Mouse (Mus musculus) kidney, adult 9 months (tissue): Measurements from ENCODE around the gene Lgals1.
"Not testable (repeated sequence)": the region's sequence is repeated elsewhere in the genome, so short reads cannot be mapped to it uniquely, and the experiment has no call there.

Experiments used
- DNase-seq: peaks from one replicate; pipeline ENCODE4 v3.0.0; 2022

Lgals1 gene

GRCm38 (mm10) chr15:78926021-78926919 lies at the start of gene Lgals1:
Gene Lgals1 (plus strand): TSS chr15:78926725.
- peak; percentile 96 for DNase-seq

GRCm38 (mm10) chr15:78876991-78877809 lies 49.3 kb upstream of the Lgals1 start, which contains the start of gene Gga1:
Gene Gga1 (plus strand): TSS chr15:78877190.
- DNase-seq, result peak; percentile 98

GRCm38 (mm10) chr15:78877810-78878390 lies 48.6 kb upstream of the Lgals1 start:
- DNase-seq, result peak; percentile 59

DNA sequence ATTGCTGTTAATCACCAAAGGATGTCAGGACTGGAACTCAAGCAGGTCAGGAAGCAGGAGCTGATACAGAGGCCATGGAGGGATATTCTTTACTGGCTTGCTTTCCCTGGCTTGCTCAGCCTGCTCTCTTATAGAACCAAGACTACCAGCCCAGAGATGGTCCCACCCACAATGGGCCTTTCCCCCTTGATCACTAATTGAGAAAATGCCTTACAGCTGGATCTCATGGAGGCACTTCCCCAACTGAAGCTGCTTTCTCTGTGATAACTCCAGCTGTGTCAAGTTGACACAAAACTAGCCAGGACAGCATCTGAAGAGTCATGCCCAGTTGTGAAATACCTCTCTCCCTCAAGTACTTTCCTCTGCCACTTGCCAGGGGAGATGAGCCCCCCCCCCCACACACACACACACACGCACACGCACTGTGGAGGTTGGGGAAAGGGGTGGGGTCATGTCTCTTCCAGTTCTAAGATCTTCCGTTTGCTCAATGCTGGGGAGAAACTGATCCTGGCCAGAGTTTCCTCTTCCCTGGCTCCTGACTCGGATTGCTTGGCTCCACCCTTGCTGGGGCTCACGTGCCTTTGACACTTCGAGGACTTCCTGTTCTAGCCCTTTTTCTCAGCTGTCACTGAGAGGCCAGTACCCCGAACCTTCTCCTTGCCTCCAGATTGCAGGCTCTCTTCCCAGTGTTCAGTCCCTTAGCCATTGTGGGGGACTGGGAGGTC lies 47.6 kb upstream of the Lgals1 start:
- DNase-seq, result not testable (repeated sequence)

GRCm38 (mm10) chr15:78880432-78880831 lies 46.1 kb upstream of the Lgals1 start:
- no peak for DNase-seq

DNA sequence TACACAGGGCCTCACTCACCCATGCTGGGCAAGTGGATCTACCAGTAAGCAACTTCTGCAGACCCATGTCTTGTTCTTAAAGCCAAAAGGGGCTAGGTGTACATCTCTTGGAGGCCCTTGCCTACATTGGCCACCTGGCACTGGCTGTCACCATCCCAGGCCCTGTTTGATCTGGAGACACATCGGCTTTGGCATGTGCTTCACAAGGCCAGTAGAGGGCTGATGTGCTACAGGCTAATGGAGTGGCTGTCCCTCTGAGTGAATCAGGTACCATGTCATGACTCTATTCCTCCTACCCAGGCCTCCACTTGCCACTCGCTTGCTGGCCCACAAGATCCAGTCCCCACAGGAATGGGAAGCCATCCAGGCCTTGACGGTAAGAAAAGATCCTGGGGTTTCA lies 44.7 kb upstream of the Lgals1 start:
- no peak for DNase-seq

DNA sequence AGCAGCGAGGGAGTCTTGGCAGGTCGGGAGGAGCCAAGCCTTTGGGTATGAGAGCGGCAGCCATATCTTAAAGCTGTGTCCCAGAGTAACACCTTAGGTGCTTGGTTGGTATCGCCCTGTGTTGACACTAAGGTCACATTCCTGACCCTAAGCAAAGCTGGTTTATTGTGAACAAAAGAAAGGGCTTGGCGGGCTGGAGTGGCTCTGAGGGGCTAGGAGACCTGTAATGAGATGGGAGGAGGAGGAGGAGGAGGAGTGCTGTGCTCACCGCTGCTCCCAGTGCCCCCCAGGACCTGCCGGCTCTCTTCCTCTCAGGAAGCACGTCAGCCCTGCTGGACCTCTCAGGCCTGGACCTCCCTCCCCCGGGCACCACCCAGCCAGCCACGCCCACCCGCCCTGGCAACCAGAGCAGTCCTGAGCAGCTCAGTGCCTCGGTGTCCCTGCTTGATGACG lies 37.1 kb upstream of the Lgals1 start:
- no peak for DNase-seq

GRCm38 (mm10) chr15:78892440-78892839 lies 34.1 kb upstream of the Lgals1 start:
- no peak for DNase-seq

GRCm38 (mm10) chr15:78894726-78895125 lies 31.8 kb upstream of the Lgals1 start:
- no peak for DNase-seq

GRCm38 (mm10) chr15:78895741-78896140 lies 30.8 kb upstream of the Lgals1 start:
- no peak for DNase-seq

DNA sequence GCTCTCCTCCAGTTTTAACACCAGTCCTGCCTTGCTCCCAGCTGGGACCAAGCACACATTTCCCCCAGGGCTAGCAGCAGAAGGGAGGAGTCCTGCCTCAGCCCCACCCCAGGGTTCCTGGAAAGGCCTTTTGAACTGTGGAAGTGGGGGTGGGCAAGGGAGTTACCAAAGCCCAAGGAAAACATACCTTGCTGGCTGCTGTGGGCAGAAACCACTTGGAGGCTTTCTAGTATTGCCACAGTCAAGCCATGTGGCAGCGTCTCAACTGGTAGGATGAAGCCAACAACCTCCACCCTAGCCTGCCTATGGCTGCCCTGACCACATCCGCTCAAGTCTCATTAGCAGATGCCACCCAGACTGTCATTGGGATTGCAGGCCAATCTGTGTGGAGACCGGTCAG lies 30.4 kb upstream of the Lgals1 start:
- DNase-seq, result no peak

DNA sequence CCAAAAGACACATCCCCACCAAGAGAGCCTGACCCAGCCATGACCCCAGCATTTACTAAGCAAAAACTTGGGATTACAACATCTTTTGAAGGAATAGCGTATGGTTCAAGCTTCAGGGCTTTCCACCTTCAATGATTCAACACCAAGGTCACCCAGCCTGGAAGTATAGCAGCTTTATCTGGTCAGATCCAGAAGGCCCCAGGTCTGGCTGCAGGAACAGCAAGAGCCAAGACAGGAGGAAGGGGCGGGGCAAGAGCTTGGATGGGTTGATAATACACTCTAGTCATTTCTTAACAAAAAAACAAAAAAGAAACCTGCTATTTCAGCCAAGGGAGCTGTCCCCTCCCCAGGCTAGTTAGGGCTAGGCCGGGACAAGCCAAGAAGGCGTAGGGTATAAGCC lies 29.0 kb upstream of the Lgals1 start:
- peak; percentile 45 for DNase-seq

- no peak for DNase-seq
These were observed 28.0 kb upstream of the Lgals1 start for GRCm38 (mm10) chr15:78898507-78899001.

DNA sequence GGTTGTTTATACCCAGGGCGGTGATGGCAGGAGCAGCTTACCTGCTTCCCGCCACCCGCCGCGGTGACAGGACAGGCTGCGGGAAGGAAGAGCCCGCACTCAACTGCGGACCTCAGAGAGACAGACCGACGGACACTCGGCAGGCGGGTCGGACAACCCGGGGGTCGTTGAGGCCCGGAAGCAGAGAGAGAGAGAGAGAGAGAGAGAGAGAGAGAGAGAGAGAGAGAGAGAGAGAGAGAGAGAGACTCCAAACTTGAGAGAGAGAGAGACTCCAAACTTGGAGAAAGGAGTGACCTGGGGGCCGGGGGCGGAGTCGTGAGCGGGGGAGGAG lies 27.2 kb upstream of the Lgals1 start, which contains the start of gene Gm49510:
Gene Gm49510 (plus strand): TSS at position 259 of the 331 bp plus-strand sequence.
- DNase-seq, result no peak

DNA sequence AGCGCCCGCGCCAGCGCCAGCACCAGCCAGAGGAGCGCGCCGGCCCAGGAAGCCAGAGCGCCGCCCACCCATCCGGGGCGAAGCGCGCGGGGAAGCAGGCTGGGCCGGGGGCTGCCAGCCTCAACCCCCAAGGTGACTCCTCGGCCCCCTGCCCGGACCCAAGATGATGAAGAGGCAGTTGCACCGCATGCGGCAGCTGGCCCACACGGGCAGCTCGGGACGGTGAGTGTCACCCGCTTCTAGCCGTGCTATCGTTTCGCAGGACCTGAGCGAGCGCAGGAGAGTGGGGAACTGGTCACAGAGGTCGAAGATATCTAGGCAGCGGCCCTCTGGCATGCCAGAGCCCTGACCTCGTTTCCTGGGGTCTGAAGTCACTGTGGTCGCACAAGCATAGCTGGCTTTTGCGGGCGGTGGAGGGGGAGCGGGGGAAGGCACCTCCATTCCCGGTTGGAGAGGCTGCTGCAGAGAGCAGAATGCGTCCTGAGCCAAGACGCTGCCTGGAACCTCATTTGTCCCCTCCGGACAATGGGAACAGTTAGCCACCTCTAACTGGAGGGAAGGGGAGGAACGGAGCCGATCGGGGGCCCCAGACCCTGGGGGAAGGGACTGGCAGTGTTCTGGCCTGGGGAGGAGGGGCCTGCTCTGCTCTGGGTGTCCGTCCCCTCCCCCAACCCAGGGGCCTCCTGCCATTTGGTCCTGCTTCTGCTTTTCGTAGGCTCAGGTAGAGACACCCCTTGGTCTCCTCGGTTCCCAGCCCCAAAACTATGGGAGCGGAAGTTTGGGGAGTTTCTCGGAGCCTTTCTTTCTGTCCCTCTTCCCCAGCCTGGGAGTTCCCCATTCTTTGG lies 26.6 kb upstream of the Lgals1 start, which contains the start of gene Sh3bp1:
Gene Sh3bp1 (plus strand): TSS at position 29 of the 845 bp plus-strand sequence.
- peak; percentile 51 for DNase-seq

DNA sequence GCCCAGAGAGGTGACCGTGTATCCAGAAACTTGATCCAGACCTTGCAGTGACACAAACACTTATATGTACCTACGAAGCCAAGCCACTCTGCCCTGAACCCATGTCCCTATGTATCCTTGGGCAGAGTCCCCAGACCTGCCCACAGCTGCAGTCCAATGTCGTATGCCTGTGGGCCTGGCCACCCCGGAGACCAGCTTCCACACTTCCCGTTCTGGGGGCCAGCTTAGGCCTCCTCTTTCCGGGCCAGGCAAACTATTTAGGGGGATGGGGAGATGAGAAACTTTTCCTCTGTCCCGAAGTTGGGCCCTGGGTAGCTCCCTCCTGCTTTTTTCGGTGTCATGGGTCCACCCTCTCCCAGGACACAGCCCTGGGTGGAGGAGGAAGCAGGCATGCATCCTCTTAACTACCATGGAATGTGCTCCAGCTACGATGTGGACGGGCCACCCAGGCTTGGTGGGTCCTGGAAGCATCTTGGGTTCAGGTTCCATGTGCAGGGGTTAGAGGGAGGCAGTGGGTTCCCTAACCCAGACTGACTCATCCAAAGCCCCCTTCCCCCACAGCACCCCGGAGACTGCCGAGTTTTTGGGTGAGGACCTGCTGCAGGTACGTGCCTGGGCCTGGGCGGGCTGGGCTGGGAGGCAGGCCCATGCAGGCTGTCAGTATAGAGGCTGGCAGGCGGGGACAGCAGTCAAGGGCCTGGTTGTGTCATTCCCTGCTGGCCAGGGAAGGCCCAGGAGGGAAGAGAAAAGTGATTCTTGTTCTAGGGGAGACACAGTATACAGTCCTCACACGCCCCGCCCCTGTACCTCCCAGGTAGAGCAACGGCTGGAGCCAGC lies 25.7 kb upstream of the Lgals1 start:
- DNase-seq, result no peak

DNA sequence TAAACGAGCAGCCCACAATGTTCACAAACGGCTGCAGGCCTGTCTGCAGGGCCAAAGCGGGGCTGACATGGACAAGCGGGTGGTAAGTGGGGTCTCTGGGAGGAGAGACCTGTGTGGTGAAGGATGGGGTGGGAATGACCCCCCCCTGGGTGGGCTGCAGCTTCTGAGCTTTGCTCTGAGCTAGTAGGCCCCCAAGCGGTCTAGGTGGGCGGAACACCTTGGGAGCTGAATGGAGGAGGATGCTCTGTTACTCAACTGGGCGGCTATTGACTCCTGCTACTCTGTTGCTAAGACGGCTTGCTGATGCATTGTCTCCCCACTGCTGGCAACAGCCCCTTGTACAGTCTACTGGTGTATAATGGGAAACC lies 25.1 kb upstream of the Lgals1 start:
- DNase-seq, result no peak

- peak; percentile 88 for DNase-seq
These were observed 23.3 kb upstream of the Lgals1 start for GRCm38 (mm10) chr15:78903243-78903642.

DNA sequence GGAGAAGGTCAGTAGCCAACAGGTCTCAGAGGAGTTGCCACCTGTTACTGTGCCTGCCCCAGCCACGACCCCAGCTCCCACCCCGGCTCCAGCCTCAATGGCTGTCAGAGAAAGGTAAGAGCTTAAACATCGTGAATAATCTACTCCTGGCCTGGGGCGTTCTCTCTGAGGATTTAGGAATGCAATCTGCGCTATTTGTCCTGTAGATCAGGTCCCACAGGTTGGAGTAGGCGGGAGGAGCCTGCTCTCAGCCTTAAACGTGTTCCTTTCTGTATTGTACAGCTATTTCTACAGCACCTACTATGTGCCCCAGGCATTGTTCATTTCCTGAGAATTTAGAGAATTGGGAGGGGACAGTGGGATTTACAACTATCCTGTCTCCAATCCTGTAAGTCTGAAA lies 18.1 kb upstream of the Lgals1 start:
- DNase-seq, result no peak

DNA sequence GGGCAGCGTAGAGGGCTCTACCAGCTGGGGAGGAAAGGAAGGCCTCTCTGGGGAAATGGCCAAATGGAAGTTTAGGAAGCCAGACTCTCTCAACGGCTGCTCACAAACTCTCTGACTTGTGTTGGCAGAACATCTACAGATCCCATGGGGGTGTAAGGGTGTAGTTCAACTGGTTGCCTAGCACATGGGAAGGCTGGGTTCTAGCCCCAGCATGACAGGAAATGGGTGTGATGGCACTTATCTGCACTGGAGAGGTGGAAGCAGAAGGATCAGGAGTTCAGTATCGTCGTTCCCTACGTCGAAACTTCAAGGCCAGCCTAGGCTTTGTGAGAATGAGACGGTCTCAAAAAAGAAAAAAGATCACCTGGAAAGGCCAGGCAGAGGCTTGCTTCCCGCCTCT lies 17.5 kb upstream of the Lgals1 start:
- no peak for DNase-seq
